Mouse (Mus musculus) intestine, embryonic 14.5 days (tissue): ENCODE measurements around the gene Mt3. TPM values are rescaled to one million over a fixed set of nuclear protein-coding genes. Genes with fewer than 3 reads are reported as not detected.

Source experiments
- ATAC-seq: fragments of 200-750 bp; cut with Nextera tagmentation; replicated peaks from 2 replicates; pipeline ENCODE4 v1.8.0; 2017; ENCODE audit warnings: low read depth, moderate number of reproducible peaks, moderate TSS enrichment, moderate library complexity; ENCODE audit not compliant: low FRiP score, low TSS enrichment
- DNase-seq: peaks from one replicate; pipeline ENCODE4 v3.0.0-alpha.2; 2018; ENCODE audit warnings: low spot score
- H3K27ac ChIP-seq: fragments of 300-500 bp; sonication (generic); 2 replicates; pipeline ENCODE4 v1.5.1; 2014; ENCODE audit warnings: low read depth, mild to moderate bottlenecking, control low read depth
- H3K27me3 ChIP-seq: fragments of 300-500 bp; sonication (generic); replicated peaks from 2 replicates; pipeline ENCODE4 v1.6.1; 2014; ENCODE audit warnings: low read length, control low read depth; ENCODE audit not compliant: control insufficient read depth, insufficient read depth
- H3K36me3 ChIP-seq: fragments of 300-500 bp; sonication (generic); 2 replicates; pipeline ENCODE4 v1.6.1; 2014; ENCODE audit warnings: low read length, control low read depth; ENCODE audit not compliant: control insufficient read depth, insufficient read depth
- H3K4me1 ChIP-seq: fragments of 300-500 bp; sonication (generic); replicated peaks from 2 replicates; pipeline ENCODE4 v1.6.1; 2014; ENCODE audit warnings: low read length, control low read depth, mixed read lengths; ENCODE audit not compliant: control insufficient read depth, insufficient read depth
- H3K4me2 ChIP-seq: fragments of 300-500 bp; sonication (generic); 2 replicates; pipeline ENCODE4 v1.6.1; 2014; ENCODE audit warnings: low read length
- H3K4me3 ChIP-seq: fragments of 300-500 bp; sonication (generic); 2 replicates; pipeline ENCODE4 v1.5.1; 2014; ENCODE audit warnings: low read depth, low read length, control low read depth, mixed read lengths
- H3K9ac ChIP-seq: fragments of 300-500 bp; sonication (generic); 2 replicates; pipeline ENCODE4 v1.6.1; 2014; ENCODE audit warnings: mild to moderate bottlenecking, low read length
- H3K9me3 ChIP-seq: fragments of 300-500 bp; sonication (generic); 2 replicates; pipeline ENCODE4 v1.6.1; 2016; ENCODE audit warnings: low read length, control low read depth; ENCODE audit not compliant: control insufficient read depth
- WGBS: fragments of 180-500 bp; shearing (Covaris S2); extraction: QIAGEN DNeasy Blood & Tissue Kit; methylation state at CpG from one replicate; pipeline ENCODE4 v1.1.7; 2014; 5-methylcytosine and 5-hydroxymethylcytosine counted together
- polyA plus RNA-seq: library from polyadenylated mRNA; unstranded; fragments of >200 nt; fragmentation: Nextera tagmentation; extraction: Ambion mirVana; gene quantifications from 2 replicates; pipeline ENCODE4 v1.2.1, GENCODE M21; 2014

The Mt3 gene
- polyA plus RNA-seq, 1 experiment from 2014 or later = 8.0 TPM

- H3K9me3 ChIP-seq = no peaks in the 10 kb centered on the region
- no peak overlapping the region for H3K4me2 ChIP-seq
- no peak overlapping the region for H3K27ac ChIP-seq
- no peak overlapping the region for H3K9ac ChIP-seq
- no peaks in the 10 kb centered on the region for H3K4me1 ChIP-seq
- no peak for ATAC-seq
- no peaks in the 10 kb centered on the region for H3K27me3 ChIP-seq
- no peak for DNase-seq
- 92% methylated on average over 6 of the region's 6 CpGs for WGBS
- no peaks in the 10 kb centered on the region for H3K36me3 ChIP-seq
- no peak overlapping the region for H3K4me3 ChIP-seq
Observed at GRCm38 (mm10) chr8:94135556-94135955, 16.9 kb upstream of the Mt3 start.

- ATAC-seq (no peak), DNase-seq (no peak)
- H3K4me1 ChIP-seq = no peaks in the 10 kb centered on the region
- 74% methylated on average over 7 of the region's 7 CpGs for WGBS
- no peak overlapping the region for H3K27ac ChIP-seq
- H3K36me3 ChIP-seq = no peaks in the 10 kb centered on the region
- no peaks in the 10 kb centered on the region for H3K27me3 ChIP-seq
- no peaks in the 10 kb centered on the region for H3K9me3 ChIP-seq
- no peak overlapping the region for H3K9ac ChIP-seq
- no peak overlapping the region for H3K4me3 ChIP-seq
- no peak overlapping the region for H3K4me2 ChIP-seq
Observed at GRCm38 (mm10) chr8:94136192-94136591, 16.2 kb upstream of the Mt3 start.

GRCm38 (mm10) chr8:94136933-94137332 is 15.5 kb upstream of the Mt3 start, which contains the start of gene Mt4:
Mt4 (plus strand) TSS chr8:94137197.
- Histone ChIP-seq H3K4me3 (no peak within 1 kb of the TSS), H3K4me1 (no peaks in the 10 kb centered on the region), H3K9me3 (no peaks in the 10 kb centered on the region), H3K4me2 (no peak within 1 kb of the TSS), H3K36me3 (no peaks in the 10 kb centered on the region), H3K9ac (no peak within 1 kb of the TSS), H3K27me3 (no peaks in the 10 kb centered on the region), H3K27ac (no peak within 1 kb of the TSS)
- DNase-seq = no peak
- WGBS = 40% methylated on average over 6 of the region's 6 CpGs
- no peak for ATAC-seq

- Histone ChIP-seq H3K9ac (no peak overlapping the region), H3K4me1 (no peaks in the 10 kb centered on the region), H3K9me3 (no peaks in the 10 kb centered on the region), H3K4me2 (no peak overlapping the region), H3K27ac (no peak overlapping the region), H3K27me3 (no peaks in the 10 kb centered on the region), H3K36me3 (no peaks in the 10 kb centered on the region), H3K4me3 (no peak overlapping the region)
- WGBS = 88% methylated on average over 4 of the region's 4 CpGs
- DNase-seq (no peak), ATAC-seq (no peak)
Observed at GRCm38 (mm10) chr8:94140266-94140795, 12.1 kb upstream of the Mt3 start.

GRCm38 (mm10) chr8:94148236-94148635 is 4.2 kb upstream of the Mt3 start:
- H3K4me3 ChIP-seq = no peak overlapping the region
- 45% methylated on average over 5 of the region's 5 CpGs for WGBS
- no peak for DNase-seq

GRCm38 (mm10) chr8:94150925-94151324 is 1.5 kb upstream of the Mt3 start:
- no peak overlapping the region for H3K4me2 ChIP-seq
- DNase-seq (no peak), ATAC-seq (no peak)
- H3K36me3 ChIP-seq = no peaks in the 10 kb centered on the region
- peaks cover 12% of the 10 kb centered on the region for H3K4me1 ChIP-seq
- H3K27ac ChIP-seq = no peak overlapping the region
- H3K4me3 ChIP-seq = no peak overlapping the region
- 69% methylated on average over 5 of the region's 5 CpGs for WGBS
- H3K9me3 ChIP-seq = no peaks in the 10 kb centered on the region
- H3K9ac ChIP-seq = no peak overlapping the region
- 0 out of 2 replicates have a peak, but pooled peaks cover 6% of the 10 kb centered on the region for H3K27me3 ChIP-seq

More at GRCm38 (mm10) chr8:94148236-94148635, 4.2 kb upstream of the Mt3 start:
- Histone ChIP-seq H3K9ac (no peak overlapping the region), H3K27me3 (0 out of 2 replicates have a peak, but pooled peaks cover 6% of the 10 kb centered on the region), H3K27ac (no peak overlapping the region), H3K9me3 (no peaks in the 10 kb centered on the region), H3K4me1 (peaks cover 8% of the 10 kb centered on the region), H3K4me2 (no peak overlapping the region), H3K36me3 (no peaks in the 10 kb centered on the region)
- ATAC-seq = no peak

- ATAC-seq (no peak; the same call in 1 of the 2 replicates), DNase-seq (no peak)
- no peaks in the 10 kb centered on the region for H3K9me3 ChIP-seq
- H3K4me2 ChIP-seq = peak overlapping the region; percentile 55; the same call in 1 of the 2 replicates
- H3K27me3 ChIP-seq = 0 out of 2 replicates have a peak, but pooled peaks cover 6% of the 10 kb centered on the region
- H3K27ac ChIP-seq = no peak overlapping the region
- no peak overlapping the region for H3K4me3 ChIP-seq
- no peaks in the 10 kb centered on the region for H3K36me3 ChIP-seq
- 35% methylated on average over 7 of the region's 7 CpGs for WGBS
- H3K9ac ChIP-seq = no peak overlapping the region
- peaks cover 12% of the 10 kb centered on the region for H3K4me1 ChIP-seq
Observed at GRCm38 (mm10) chr8:94153451-94153850, 1.0 kb downstream of the Mt3 start.

GRCm38 (mm10) chr8:94154537-94154936 is 2.1 kb downstream of the Mt3 start:
- peaks cover 12% of the 10 kb centered on the region for H3K4me1 ChIP-seq
- no peaks in the 10 kb centered on the region for H3K36me3 ChIP-seq
- H3K27me3 ChIP-seq = 0 out of 2 replicates have a peak, but pooled peaks cover 6% of the 10 kb centered on the region
- H3K4me3 ChIP-seq = no peak overlapping the region
- no peak overlapping the region for H3K4me2 ChIP-seq
- H3K27ac ChIP-seq = no peak overlapping the region
- H3K9ac ChIP-seq = no peak overlapping the region
- WGBS = 32% methylated on average over 6 of the region's 6 CpGs
- ATAC-seq (no peak), DNase-seq (no peak)
- H3K9me3 ChIP-seq = no peaks in the 10 kb centered on the region

GRCm38 (mm10) chr8:94156092-94156491 is 3.7 kb downstream of the Mt3 start:
- H3K4me2 ChIP-seq = no peak overlapping the region
- peaks cover 12% of the 10 kb centered on the region for H3K4me1 ChIP-seq
- WGBS = 74% methylated on average over 4 of the region's 4 CpGs
- ATAC-seq (no peak), DNase-seq (no peak)
- H3K27ac ChIP-seq = no peak overlapping the region
- H3K9me3 ChIP-seq = no peaks in the 10 kb centered on the region
- no peak overlapping the region for H3K4me3 ChIP-seq
- no peaks in the 10 kb centered on the region for H3K36me3 ChIP-seq
- H3K27me3 ChIP-seq = 0 out of 2 replicates have a peak, but pooled peaks cover 3% of the 10 kb centered on the region
- no peak overlapping the region for H3K9ac ChIP-seq
